Mouse (Mus musculus): ENCODE data around the gene 2210407C18Rik. TPM values are rescaled to one million over a fixed set of nuclear protein-coding genes. Genes with fewer than 3 reads are reported as not detected.
A peak's percentile ranks its signal among the peaks of the same experiment; 100 is the strongest.

Gene 2210407C18Rik
- total and polyA plus RNA-seq, 3 experiments: not detected

- H3K4me1 ChIP-seq (ENCODE audit: control insufficient read depth in 1 of 2, insufficient read depth in 2 of 2): no peaks in the 10 kb centered on the region
- dilution Hi-C loops (cut with MboI; ENCODE audit: extremely low pct_ligation_motif_present, extremely low pct_unique_long_range_greater_than_20kb, low sequenced_read_pairs) (no loop called here), in situ Hi-C loops (cut with MboI; ENCODE audit: low pct_ligation_motif_present, low pct_unique_long_range_greater_than_20kb, low sequenced_read_pairs) (loop anchor here (10.0 kb wide), 1 partner anchor 354 kb away; no protein-coding TSS in a partner anchor)
- no peaks in the 10 kb centered on the region for H3K79me2 ChIP-seq (replicated peaks; ENCODE audit: control insufficient read depth, extremely low read depth, insufficient read depth, poor library complexity, severe bottlenecking)
- TF ChIP-seq SMC3 (IDR thresholded peaks at IDR 0.05; ENCODE audit: low read depth, low read length) (no peak), IRF4 (IDR thresholded peaks at IDR 0.05; ENCODE audit: low read depth, low read length) (no peak), MEF2A (IDR thresholded peaks at IDR 0.05; ENCODE audit: borderline replicate concordance, low read depth, low read length) (no peak), MAFK (IDR thresholded peaks at IDR 0.05; ENCODE audit: insufficient replicate concordance, low read length) (no peak), POLR2A (IDR thresholded peaks at IDR 0.05; ENCODE audit: low read depth, low read length) (no peak), JUN (IDR thresholded peaks at IDR 0.05; ENCODE audit: insufficient read depth, low read depth, low read length) (no peak), ZMIZ1 (IDR thresholded peaks at IDR 0.05; ENCODE audit: low read depth, low read length) (no peak), CHD1 (IDR thresholded peaks at IDR 0.05; ENCODE audit: low read depth, low read length) (no peak), TBP (conservative IDR thresholded peaks at IDR 0.05; ENCODE audit: low read depth, low read length) (no peak), SIN3A (IDR thresholded peaks at IDR 0.05; ENCODE audit: low read length) (no peak), E2F4 (IDR thresholded peaks at IDR 0.05; ENCODE audit: insufficient replicate concordance, low read depth, low read length) (no peak), GABPA (IDR thresholded peaks at IDR 0.05; ENCODE audit: insufficient replicate concordance, low read depth, low read length) (no peak), KAT2A (IDR thresholded peaks at IDR 0.05; ENCODE audit: insufficient replicate concordance, low read length) (no peak), RCOR1 (conservative IDR thresholded peaks at IDR 0.05; ENCODE audit: low read depth, low read length) (no peak), POLR2AphosphoS2 (IDR thresholded peaks at IDR 0.05; ENCODE audit: low read depth, low read length) (no peak), ZNF384 (IDR thresholded peaks at IDR 0.05; ENCODE audit: low read depth, low read length) (no peak), ZC3H11A (IDR thresholded peaks at IDR 0.05; ENCODE audit: low read depth, low read length) (no peak), MXI1 (IDR thresholded peaks at IDR 0.05; ENCODE audit: low read depth, low read length) (no peak)
- no peak overlapping the region for H3K4me2 ChIP-seq (ENCODE audit: insufficient read depth, low read depth, poor library complexity, severe bottlenecking)
- no peaks in the 10 kb centered on the region for H3K36me3 ChIP-seq (replicated peaks in 1 of 2; ENCODE audit: control insufficient read depth in 1 of 2, insufficient read depth in 1 of 2, low read length in 1 of 2)
- H3K9ac ChIP-seq (ENCODE audit: insufficient read depth, low read depth): no peak overlapping the region
- DNase-seq (ENCODE audit: extremely low read depth): no peak
- H3K4me3 ChIP-seq (replicated peaks in 1 of 3; ENCODE audit: low read depth in 2 of 3, low read length in 2 of 3, poor library complexity in 1 of 3): no peak overlapping the region
- H3K27ac ChIP-seq (ENCODE audit: insufficient read depth, low read depth): no peak overlapping the region
- peaks cover 66% of the 10 kb centered on the region for H3K27me3 ChIP-seq (replicated peaks)
- H3K9me3 ChIP-seq (replicated peaks; ENCODE audit: low read length): peaks cover 2% of the 10 kb centered on the region
These were observed 27.1 kb downstream of the 2210407C18Rik start for GRCm38 (mm10) chr11:58588620-58589250.

GRCm38 (mm10) chr11:58587898-58588348, 28.0 kb downstream of the 2210407C18Rik start:
- no peak overlapping the region for H3K4me2 ChIP-seq (ENCODE audit: insufficient read depth, low read depth, poor library complexity, severe bottlenecking)
- in situ Hi-C loops (cut with MboI; ENCODE audit: low pct_ligation_motif_present, low pct_unique_long_range_greater_than_20kb, low sequenced_read_pairs): loop anchor here (10.0 kb wide), 1 partner anchor 353 kb away; no protein-coding TSS in a partner anchor
- no peak for TF ChIP-seq KAT2A (IDR thresholded peaks at IDR 0.05; ENCODE audit: insufficient replicate concordance, low read length)
- no peak for TF ChIP-seq SIN3A (IDR thresholded peaks at IDR 0.05; ENCODE audit: low read length)
- peak; percentile 86 to 94 for TF ChIP-seq CTCF (conservative IDR thresholded peaks at IDR 0.05 in 1 of 2, IDR thresholded peaks at IDR 0.05 in 1 of 2; ENCODE audit: low read depth in 2 of 2, low read length in 2 of 2)
- TF ChIP-seq RAD21 (IDR thresholded peaks at IDR 0.05; ENCODE audit: low read depth, low read length): peak; percentile 68
- TF ChIP-seq SMC3 (IDR thresholded peaks at IDR 0.05; ENCODE audit: low read depth, low read length): peak; percentile 92

More at GRCm38 (mm10) chr11:58587898-58588348, 28.0 kb downstream of the 2210407C18Rik start:
- no peak overlapping the region for H3K9ac ChIP-seq (ENCODE audit: insufficient read depth, low read depth)
- H3K36me3 ChIP-seq (replicated peaks in 1 of 2; ENCODE audit: control insufficient read depth in 1 of 2, insufficient read depth in 1 of 2, low read length in 1 of 2): no peaks in the 10 kb centered on the region
- H3K79me2 ChIP-seq (replicated peaks; ENCODE audit: control insufficient read depth, extremely low read depth, insufficient read depth, poor library complexity, severe bottlenecking): no peaks in the 10 kb centered on the region
- H3K9me3 ChIP-seq (replicated peaks; ENCODE audit: low read length): peaks cover 2% of the 10 kb centered on the region
- H3K27me3 ChIP-seq (replicated peaks): peaks cover 63% of the 10 kb centered on the region
- no peaks in the 10 kb centered on the region for H3K4me1 ChIP-seq (ENCODE audit: control insufficient read depth in 1 of 2, insufficient read depth in 2 of 2)
- no peak overlapping the region for H3K4me3 ChIP-seq (replicated peaks in 1 of 3; ENCODE audit: low read depth in 2 of 3, low read length in 2 of 3, poor library complexity in 1 of 3)
- peak; percentile 16 for DNase-seq (ENCODE audit: extremely low read depth)
- no peak overlapping the region for H3K27ac ChIP-seq (ENCODE audit: insufficient read depth, low read depth)
- dilution Hi-C loops (cut with MboI; ENCODE audit: extremely low pct_ligation_motif_present, extremely low pct_unique_long_range_greater_than_20kb, low sequenced_read_pairs): no loop called here

All from CH12.LX (cell line).